Mouse (Mus musculus) ES-Bruce4 (cell line): ENCODE results near the gene Foxn1. TPM values are rescaled to one million over a fixed set of nuclear protein-coding genes. Genes with fewer than 3 reads are reported as not detected.

ENCODE experiments used
- H3K27ac ChIP-seq: 2 replicates; pipeline ENCODE4 v1.5.1; 2012; ENCODE audit warnings: low read length, inconsistent platforms; ENCODE audit not compliant: insufficient read depth
- H3K27me3 ChIP-seq: 2 replicates; pipeline ENCODE4 v1.6.1; 2012; ENCODE audit warnings: mild to moderate bottlenecking, low read length, inconsistent platforms; ENCODE audit not compliant: control insufficient read depth, poor library complexity, insufficient read depth, severe bottlenecking
- H3K36me3 ChIP-seq: 2 replicates; pipeline ENCODE4 v1.6.1; 2012; ENCODE audit warnings: inconsistent platforms, mild to moderate bottlenecking, low read length, moderate library complexity; ENCODE audit not compliant: control insufficient read depth, poor library complexity, insufficient read depth, severe bottlenecking
- H3K4me1 ChIP-seq: one replicate; pipeline ENCODE4 v1.8.1; 2011; ENCODE audit warnings: low read length; ENCODE audit not compliant: control insufficient read depth, insufficient read depth
- H3K4me3 ChIP-seq: 2 replicates; pipeline ENCODE4 v1.5.1; 2011; ENCODE audit warnings: low read depth, mild to moderate bottlenecking, low read length
- H3K9ac ChIP-seq: 2 replicates; pipeline ENCODE4 v1.6.1; 2012; ENCODE audit warnings: low read depth, mild to moderate bottlenecking, inconsistent platforms; ENCODE audit not compliant: poor library complexity, severe bottlenecking
- H3K9me3 ChIP-seq: replicated peaks from 2 replicates; pipeline ENCODE4 v1.6.1; 2012; ENCODE audit warnings: mild to moderate bottlenecking, low read length, inconsistent platforms; ENCODE audit not compliant: control insufficient read depth, poor library complexity, insufficient read depth, severe bottlenecking
- CTCF ChIP-seq: IDR thresholded peaks from one replicate; pipeline ENCODE4 v1.8.1; 2011; ENCODE audit warnings: low read depth, low read length
- EP300 ChIP-seq: IDR thresholded peaks from 2 replicates; pipeline ENCODE4 v1.6.1; 2011; ENCODE audit warnings: low read depth, low read length; ENCODE audit not compliant: insufficient read depth
- POLR2A ChIP-seq: IDR thresholded peaks from one replicate; pipeline ENCODE4 v1.8.1; 2011; ENCODE audit warnings: low read length; ENCODE audit not compliant: insufficient read depth
- polyA plus RNA-seq: library from polyadenylated mRNA; stranded (reverse); fragments of >200 nt; gene quantifications from 2 replicates; pipeline ENCODE4 v1.2.4, GENCODE M21; 2011; ENCODE audit warnings: low read depth; ENCODE audit not compliant: missing spikeins, insufficient read depth, insufficient read length

Gene Foxn1
- polyA plus RNA-seq, 1 experiment = not detected

GRCm38 (mm10) chr11:78347908-78348307, 38.5 kb downstream of the Foxn1 start:
- H3K4me1 ChIP-seq = peaks cover 2% of the 10 kb centered on the region
- TF ChIP-seq EP300 = no peak
- TF ChIP-seq CTCF = no peak
- TF ChIP-seq POLR2A = no peak
- H3K9ac ChIP-seq = peak overlapping the region; percentile 52
- H3K27ac ChIP-seq = no peak overlapping the region
- H3K27me3 ChIP-seq = no peaks in the 10 kb centered on the region
- no peaks in the 10 kb centered on the region; the same call in 1 of the 2 replicates for H3K36me3 ChIP-seq
- H3K9me3 ChIP-seq = no peaks in the 10 kb centered on the region
- peak overlapping the region; percentile 10; the same call in 1 of the 2 replicates for H3K4me3 ChIP-seq

- Histone ChIP-seq H3K9ac (peak overlapping the region; percentile 52), H3K27me3 (no peaks in the 10 kb centered on the region), H3K27ac (no peak overlapping the region), H3K9me3 (no peaks in the 10 kb centered on the region), H3K4me1 (peaks cover 2% of the 10 kb centered on the region), H3K4me3 (peak overlapping the region; percentile 10; the same call in 1 of the 2 replicates), H3K36me3 (no peaks in the 10 kb centered on the region; the same call in 1 of the 2 replicates)
- TF ChIP-seq CTCF (peak; percentile 73), EP300 (no peak)
Measured at GRCm38 (mm10) chr11:78347070-78347754, 39.1 kb downstream of the Foxn1 start.

DNA sequence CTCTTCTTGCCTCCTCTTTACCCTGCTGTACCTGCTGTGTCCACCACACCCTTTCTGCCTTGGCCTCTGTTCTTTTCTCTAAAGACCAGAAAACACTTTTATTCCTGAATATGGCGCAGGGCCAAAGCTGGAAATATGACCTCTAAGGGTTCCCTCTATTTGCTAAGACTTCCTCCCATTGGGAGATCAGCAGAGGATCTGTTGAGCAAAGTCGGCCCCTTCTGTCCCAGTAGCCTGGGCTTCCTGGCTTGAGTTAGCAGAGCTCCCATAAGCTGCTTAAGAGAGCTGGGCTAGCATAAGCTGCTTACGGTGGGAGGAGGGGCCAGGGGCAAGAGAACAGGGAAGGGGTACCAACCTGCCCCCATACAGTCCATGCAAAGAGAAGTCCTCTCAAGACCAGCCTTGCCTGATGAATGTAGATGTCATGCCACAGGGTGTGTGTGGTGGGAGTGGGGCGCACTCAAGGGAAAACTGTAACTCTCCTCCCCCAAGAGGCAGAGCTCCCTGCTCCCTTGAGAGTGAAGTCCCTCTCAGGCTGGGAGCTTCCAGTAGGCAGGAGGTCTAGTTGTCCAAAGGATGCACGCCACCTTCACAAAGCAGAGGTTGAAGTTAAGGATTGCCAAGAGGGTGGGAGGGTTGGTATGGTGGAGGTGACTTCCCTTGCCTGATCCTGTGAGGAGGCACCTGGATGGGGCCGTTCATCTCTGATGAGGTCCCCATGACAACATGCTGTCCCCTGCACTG, 39.9 kb downstream of the Foxn1 start:
- no peaks in the 10 kb centered on the region for H3K27me3 ChIP-seq
- H3K27ac ChIP-seq = no peak overlapping the region
- H3K9me3 ChIP-seq = no peaks in the 10 kb centered on the region
- H3K36me3 ChIP-seq = no peaks in the 10 kb centered on the region; the same call in 1 of the 2 replicates
- H3K4me3 ChIP-seq = no peak overlapping the region
- H3K9ac ChIP-seq = no peak overlapping the region
- peaks cover 2% of the 10 kb centered on the region for H3K4me1 ChIP-seq
- TF ChIP-seq CTCF = no peak
- TF ChIP-seq EP300 = no peak
- no peak for TF ChIP-seq POLR2A

DNA sequence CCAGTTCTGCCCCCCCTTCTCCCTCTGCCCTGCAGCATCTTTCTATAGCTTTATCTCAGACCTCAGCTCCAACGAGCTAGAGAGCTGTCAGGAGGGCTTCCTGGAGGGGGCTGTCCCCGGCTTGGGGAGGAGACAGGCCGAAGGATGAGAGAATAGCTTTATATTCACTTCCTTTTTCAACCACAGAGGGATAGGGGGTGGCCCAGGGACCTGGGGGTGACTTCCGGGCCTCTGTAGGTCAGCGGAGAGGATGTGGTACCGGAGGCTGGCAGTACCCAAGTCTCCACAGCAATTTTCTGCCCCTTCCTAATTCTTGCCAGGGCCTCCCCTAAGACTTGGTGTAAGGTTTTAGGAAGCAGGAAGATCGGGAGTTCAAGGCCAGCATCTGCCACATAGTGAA, 40.6 kb downstream of the Foxn1 start:
- H3K4me1 ChIP-seq = peaks cover 2% of the 10 kb centered on the region
- H3K27me3 ChIP-seq = no peaks in the 10 kb centered on the region
- TF ChIP-seq CTCF = no peak
- no peak for TF ChIP-seq POLR2A
- no peak for TF ChIP-seq EP300
- no peak overlapping the region for H3K9ac ChIP-seq
- no peak overlapping the region for H3K4me3 ChIP-seq
- H3K36me3 ChIP-seq = peaks cover 2% of the 10 kb centered on the region; the same call in 1 of the 2 replicates
- no peak overlapping the region for H3K27ac ChIP-seq
- H3K9me3 ChIP-seq = no peaks in the 10 kb centered on the region

- H3K27ac ChIP-seq = no peak overlapping the region
- no peak overlapping the region for H3K4me3 ChIP-seq
- H3K9ac ChIP-seq = no peak overlapping the region
- TF ChIP-seq POLR2A (no peak), CTCF (no peak), EP300 (no peak)
- H3K27me3 ChIP-seq = no peaks in the 10 kb centered on the region
- H3K9me3 ChIP-seq = no peaks in the 10 kb centered on the region
- H3K4me1 ChIP-seq = peaks cover 2% of the 10 kb centered on the region
- peaks cover 4% of the 10 kb centered on the region; the same call in 1 of the 2 replicates for H3K36me3 ChIP-seq
Measured at GRCm38 (mm10) chr11:78344890-78345715, 41.3 kb downstream of the Foxn1 start.
